Mouse (Mus musculus): ENCODE results near the gene Nemp2. TPM values are rescaled to one million over a fixed set of nuclear protein-coding genes. Genes with fewer than 3 reads are reported as not detected.

Nemp2 gene
- polyA plus RNA-seq, 1 experiment from 2014 or later, result 2.4 TPM

DNA sequence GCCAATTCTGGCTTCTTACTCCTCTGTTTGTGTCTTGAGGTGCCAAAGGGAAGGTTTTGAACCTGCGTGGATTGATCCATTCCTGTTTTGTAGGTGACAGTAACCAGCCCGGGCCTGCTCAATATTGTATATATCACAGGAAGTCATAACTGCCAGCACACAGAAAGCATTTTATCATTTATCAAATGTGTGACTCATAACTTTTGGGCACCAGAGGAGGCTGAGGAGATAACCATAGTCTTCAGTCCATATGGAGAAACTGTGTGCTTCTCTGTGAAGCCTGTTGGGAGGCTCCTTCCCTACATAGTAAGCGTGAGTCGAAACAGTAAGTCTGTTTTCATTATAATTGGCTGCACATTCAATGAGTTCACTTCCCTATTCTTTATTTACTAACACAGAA, 10.2 kb downstream of the Nemp2 start:
- 65% methylated on average over 4 of the region's 4 CpGs for WGBS
- Histone ChIP-seq H3K4me1 (replicated peaks; ENCODE audit: control insufficient read depth, insufficient read depth) (no peaks in the 10 kb centered on the region), H3K27ac (replicated peaks) (no peak overlapping the region), H3K4me2 (replicated peaks; ENCODE audit: low read depth) (no peak overlapping the region), H3K9ac (ENCODE audit: low read length) (no peak overlapping the region), H3K36me3 (ENCODE audit: control insufficient read depth, insufficient read depth, low read length) (no peaks in the 10 kb centered on the region; the same call in 1 of the 2 replicates), H3K27me3 (ENCODE audit: control insufficient read depth, insufficient read depth, low read length) (no peaks in the 10 kb centered on the region), H3K9me3 (ENCODE audit: control insufficient read depth, low read length) (no peaks in the 10 kb centered on the region), H3K4me3 (ENCODE audit: low read depth, low read length) (no peak overlapping the region)
- TF ChIP-seq CTCF (IDR thresholded peaks at IDR 0.05; ENCODE audit: low read depth), result no peak
- no peak for TF ChIP-seq EP300 (optimal IDR thresholded peaks at IDR 0.05)
- DNase-seq (ENCODE audit: low spot score), result no peak
- no peak for ATAC-seq (ENCODE audit: low FRiP score, low TSS enrichment)

DNA sequence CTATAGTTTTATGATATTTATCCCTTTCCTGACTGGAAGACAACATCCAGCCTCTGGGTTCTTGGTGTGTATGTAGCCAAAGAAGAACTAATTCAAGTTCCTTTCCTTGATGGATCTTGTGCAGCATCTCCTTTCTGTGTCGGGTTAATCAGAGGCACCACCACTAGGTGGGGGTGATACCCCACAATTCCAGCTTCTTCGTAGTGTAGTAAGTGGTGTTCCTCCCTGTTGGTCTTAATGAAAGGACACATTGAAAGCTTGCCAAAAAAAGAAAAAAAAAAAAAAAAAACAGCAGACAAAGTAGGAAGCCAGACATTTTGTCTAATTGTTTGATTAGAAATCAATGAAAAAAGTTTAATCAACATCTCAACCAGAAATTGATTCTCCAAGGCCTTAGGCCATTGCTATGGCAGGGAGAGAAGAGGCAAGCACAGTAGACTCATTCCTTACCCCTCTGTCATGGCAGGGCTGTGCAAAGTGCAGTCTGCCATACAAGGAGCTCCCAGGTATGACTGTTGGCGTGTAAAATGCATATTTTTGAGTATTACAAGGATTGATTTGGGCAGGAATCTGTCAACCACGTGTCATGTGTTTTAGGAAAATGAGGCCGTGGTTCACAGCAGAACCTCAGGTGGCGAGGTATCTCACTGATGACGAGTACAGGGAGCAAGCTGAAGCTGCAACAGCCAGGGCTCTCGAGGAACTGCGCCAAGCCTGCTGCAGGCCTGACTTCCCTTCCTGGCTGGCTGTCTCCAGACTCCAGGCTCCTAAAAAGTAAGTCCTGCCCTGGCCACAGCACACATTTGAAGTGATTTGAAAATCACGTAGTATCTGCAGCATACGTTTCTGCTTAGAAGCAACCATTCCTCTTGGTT, 17.9 kb downstream of the Nemp2 start:
- Histone ChIP-seq H3K4me1 (replicated peaks; ENCODE audit: control insufficient read depth, insufficient read depth) (no peaks in the 10 kb centered on the region), H3K4me3 (ENCODE audit: low read depth, low read length) (no peak overlapping the region), H3K27ac (replicated peaks) (no peak overlapping the region), H3K4me2 (replicated peaks; ENCODE audit: low read depth) (no peak overlapping the region), H3K27me3 (ENCODE audit: control insufficient read depth, insufficient read depth, low read length) (no peaks in the 10 kb centered on the region), H3K9me3 (ENCODE audit: control insufficient read depth, low read length) (no peaks in the 10 kb centered on the region), H3K36me3 (ENCODE audit: control insufficient read depth, insufficient read depth, low read length) (no peaks in the 10 kb centered on the region; the same call in 1 of the 2 replicates), H3K9ac (ENCODE audit: low read length) (no peak overlapping the region)
- ATAC-seq (ENCODE audit: low FRiP score, low TSS enrichment), result peak; percentile 81; the same call in 1 of the 2 replicates
- WGBS, result 70% methylated on average over 11 of the region's 11 CpGs
- DNase-seq (ENCODE audit: low spot score), result peak; percentile 83
- TF ChIP-seq CTCF (IDR thresholded peaks at IDR 0.05; ENCODE audit: low read depth) (peak; percentile 85), EP300 (optimal IDR thresholded peaks at IDR 0.05) (no peak)

DNA sequence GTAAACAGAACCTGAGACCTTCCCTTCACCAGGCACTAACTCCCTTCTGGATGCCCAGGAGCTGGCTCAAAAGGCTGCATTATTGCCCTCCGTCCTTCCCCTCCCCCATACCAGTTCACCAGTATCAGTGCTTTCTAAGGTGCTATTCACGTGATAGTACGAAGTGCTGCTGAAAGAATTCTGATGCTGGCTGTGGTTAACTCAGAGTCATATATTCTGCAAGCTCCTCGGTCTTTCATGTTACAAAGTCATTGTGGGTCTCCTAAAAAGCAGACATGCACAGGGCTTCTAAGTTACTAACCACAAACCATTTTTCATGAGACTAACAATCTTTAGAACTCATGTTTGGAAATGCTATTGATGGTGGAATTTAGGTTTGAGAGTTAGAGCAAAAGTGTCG, 19.6 kb downstream of the Nemp2 start:
- ATAC-seq (ENCODE audit: low FRiP score, low TSS enrichment) (no peak), DNase-seq (ENCODE audit: low spot score) (no peak)
- WGBS, result 83% methylated on average over 5 of the region's 5 CpGs
- H3K4me1 ChIP-seq (replicated peaks; ENCODE audit: control insufficient read depth, insufficient read depth), result no peaks in the 10 kb centered on the region
- no peaks in the 10 kb centered on the region for H3K9me3 ChIP-seq (ENCODE audit: control insufficient read depth, low read length)
- no peak overlapping the region for H3K4me3 ChIP-seq (ENCODE audit: low read depth, low read length)
- H3K4me2 ChIP-seq (replicated peaks; ENCODE audit: low read depth), result no peak overlapping the region
- no peaks in the 10 kb centered on the region for H3K27me3 ChIP-seq (ENCODE audit: control insufficient read depth, insufficient read depth, low read length)
- no peak for TF ChIP-seq EP300 (optimal IDR thresholded peaks at IDR 0.05)
- no peak for TF ChIP-seq CTCF (IDR thresholded peaks at IDR 0.05; ENCODE audit: low read depth)
- H3K36me3 ChIP-seq (ENCODE audit: control insufficient read depth, insufficient read depth, low read length), result no peaks in the 10 kb centered on the region
- no peak overlapping the region for H3K9ac ChIP-seq (ENCODE audit: low read length)
- H3K27ac ChIP-seq (replicated peaks), result no peak overlapping the region

DNA sequence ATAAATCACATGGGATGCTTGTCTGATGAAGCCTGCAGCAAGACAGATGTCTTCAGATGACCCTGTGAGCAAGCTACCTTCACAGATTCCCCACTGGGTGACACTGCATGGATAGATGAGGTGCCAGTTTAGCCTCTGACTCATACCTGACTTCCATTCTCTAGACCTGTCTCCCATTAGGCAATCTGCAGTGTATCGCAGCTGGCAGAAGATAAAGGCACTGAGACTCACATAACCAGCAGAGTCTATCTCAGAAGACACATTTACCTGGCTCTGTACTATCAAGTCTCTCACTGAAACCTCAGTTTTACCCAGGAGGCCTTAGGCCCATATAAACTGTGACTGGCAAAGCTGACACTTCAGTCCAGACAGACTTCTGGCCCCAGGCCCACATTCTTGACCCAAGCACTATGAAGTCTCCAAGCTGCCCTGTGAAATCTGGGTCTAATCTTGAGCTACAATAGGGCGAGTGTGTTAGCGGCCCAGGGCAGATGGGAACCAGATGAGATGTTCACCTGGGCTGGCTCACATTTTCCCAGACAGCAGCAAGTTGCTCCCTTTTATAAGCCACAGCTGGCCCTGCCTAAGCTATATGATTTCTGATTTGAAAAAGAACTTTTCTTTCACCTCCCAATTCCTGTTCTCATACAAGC, 22.2 kb downstream of the Nemp2 start:
- 65% methylated on average over 3 of the region's 3 CpGs for WGBS
- Histone ChIP-seq H3K36me3 (ENCODE audit: control insufficient read depth, insufficient read depth, low read length) (peaks cover 3% of the 10 kb centered on the region; the same call in 1 of the 2 replicates), H3K4me3 (ENCODE audit: low read depth, low read length) (no peak overlapping the region), H3K9ac (ENCODE audit: low read length) (no peak overlapping the region), H3K27ac (replicated peaks) (no peak overlapping the region), H3K4me1 (replicated peaks; ENCODE audit: control insufficient read depth, insufficient read depth) (no peaks in the 10 kb centered on the region), H3K27me3 (ENCODE audit: control insufficient read depth, insufficient read depth, low read length) (no peaks in the 10 kb centered on the region), H3K9me3 (ENCODE audit: control insufficient read depth, low read length) (no peaks in the 10 kb centered on the region), H3K4me2 (replicated peaks; ENCODE audit: low read depth) (no peak overlapping the region)
- TF ChIP-seq CTCF (IDR thresholded peaks at IDR 0.05; ENCODE audit: low read depth) (no peak), EP300 (optimal IDR thresholded peaks at IDR 0.05) (no peak)
- DNase-seq (ENCODE audit: low spot score) (no peak), ATAC-seq (ENCODE audit: low FRiP score, low TSS enrichment) (no peak)

DNA sequence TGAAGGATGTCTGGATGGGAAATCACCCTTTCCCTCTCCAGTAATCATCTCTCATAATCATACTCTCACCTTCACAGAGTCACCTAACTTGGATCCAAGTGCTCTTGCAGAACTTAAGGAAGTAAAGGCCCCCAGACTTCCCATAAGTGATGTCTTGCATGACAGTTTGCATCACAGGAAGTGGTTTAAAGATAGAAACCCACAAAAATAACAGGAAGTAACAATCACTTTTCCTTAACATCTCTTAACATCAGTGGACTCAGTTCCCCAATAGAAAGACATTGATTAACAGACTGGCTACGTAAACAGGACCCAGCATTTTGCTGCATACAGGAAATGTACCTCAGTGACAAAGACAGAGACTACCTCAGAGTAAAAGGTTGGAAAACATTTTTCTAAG, 22.9 kb downstream of the Nemp2 start:
- H3K27me3 ChIP-seq (ENCODE audit: control insufficient read depth, insufficient read depth, low read length), result no peaks in the 10 kb centered on the region
- no peaks in the 10 kb centered on the region for H3K9me3 ChIP-seq (ENCODE audit: control insufficient read depth, low read length)
- peaks cover 3% of the 10 kb centered on the region; the same call in 1 of the 2 replicates for H3K36me3 ChIP-seq (ENCODE audit: control insufficient read depth, insufficient read depth, low read length)
- H3K9ac ChIP-seq (ENCODE audit: low read length), result no peak overlapping the region
- H3K4me1 ChIP-seq (replicated peaks; ENCODE audit: control insufficient read depth, insufficient read depth), result no peaks in the 10 kb centered on the region
- no peak overlapping the region for H3K27ac ChIP-seq (replicated peaks)
- TF ChIP-seq CTCF (IDR thresholded peaks at IDR 0.05; ENCODE audit: low read depth) (no peak), EP300 (optimal IDR thresholded peaks at IDR 0.05) (no peak)
- ATAC-seq (ENCODE audit: low FRiP score, low TSS enrichment), result no peak
- 92% methylated on average over 1 of the region's 1 CpGs for WGBS
- no peak overlapping the region for H3K4me3 ChIP-seq (ENCODE audit: low read depth, low read length)
- H3K4me2 ChIP-seq (replicated peaks; ENCODE audit: low read depth), result no peak overlapping the region
- DNase-seq (ENCODE audit: low spot score), result no peak

DNA sequence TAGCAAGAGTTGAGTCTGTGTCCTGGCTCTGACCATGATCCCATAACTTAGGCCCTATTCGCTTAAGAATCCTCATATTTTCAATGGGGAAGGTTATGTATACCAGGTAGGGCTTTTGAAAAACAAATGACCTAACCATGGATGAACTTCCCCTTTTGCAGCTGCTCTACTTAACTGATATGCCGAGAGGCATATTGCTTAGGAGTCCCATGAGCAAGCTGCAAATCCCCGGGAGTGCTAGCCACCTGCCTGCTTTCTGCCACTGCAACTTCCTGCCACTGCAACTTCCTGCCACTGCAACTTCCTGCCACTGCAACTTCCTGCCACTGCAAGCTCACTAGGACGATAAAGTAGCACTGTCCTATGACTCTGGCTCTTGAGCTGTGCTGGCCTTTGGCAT, 24.6 kb downstream of the Nemp2 start:
- Histone ChIP-seq H3K4me1 (replicated peaks; ENCODE audit: control insufficient read depth, insufficient read depth) (no peaks in the 10 kb centered on the region), H3K9me3 (ENCODE audit: control insufficient read depth, low read length) (no peaks in the 10 kb centered on the region), H3K4me3 (ENCODE audit: low read depth, low read length) (no peak overlapping the region), H3K27me3 (ENCODE audit: control insufficient read depth, insufficient read depth, low read length) (no peaks in the 10 kb centered on the region), H3K36me3 (ENCODE audit: control insufficient read depth, insufficient read depth, low read length) (peaks cover 3% of the 10 kb centered on the region; the same call in 1 of the 2 replicates), H3K9ac (ENCODE audit: low read length) (no peak overlapping the region), H3K4me2 (replicated peaks; ENCODE audit: low read depth) (no peak overlapping the region), H3K27ac (replicated peaks) (no peak overlapping the region)
- ATAC-seq (ENCODE audit: low FRiP score, low TSS enrichment) (no peak), DNase-seq (ENCODE audit: low spot score) (no peak)
- WGBS, result 74% methylated on average over 4 of the region's 4 CpGs
- no peak for TF ChIP-seq CTCF (IDR thresholded peaks at IDR 0.05; ENCODE audit: low read depth)
- TF ChIP-seq EP300 (optimal IDR thresholded peaks at IDR 0.05), result no peak

Data from stomach, postnatal 0 days (tissue).